Mouse (Mus musculus) forebrain, embryonic 16.5 days (tissue): ENCODE measurements at regions not wholly inside any gene's neighbourhood (a gene's known extent, or its start where the extent isn't known, plus 50 kb on each side); places are given as distances from the start of the nearest gene placed in this dataset.
A peak's percentile ranks its signal among the peaks of the same experiment; 100 is the strongest.

Experiments used
- ATAC-seq: fragments of 200-750 bp; cut with Nextera tagmentation; 2 replicates; pipeline ENCODE4 v1.8.0; 2017; ENCODE audit warnings: mild to moderate bottlenecking, moderate library complexity
- H3K27ac ChIP-seq: fragments of 300-500 bp; sonication (generic); 2 replicates; pipeline ENCODE4 v1.5.1; 2014; ENCODE audit warnings: low read length, control low read depth
- H3K27me3 ChIP-seq: fragments of 300-500 bp; sonication (generic); replicated peaks from 2 replicates; pipeline ENCODE4 v1.6.1; 2014; ENCODE audit warnings: low read length; ENCODE audit not compliant: control insufficient read depth, insufficient read depth
- H3K36me3 ChIP-seq: fragments of 300-500 bp; sonication (generic); 2 replicates; pipeline ENCODE4 v1.6.1; 2014; ENCODE audit not compliant: control insufficient read depth, insufficient read depth
- H3K4me1 ChIP-seq: fragments of 300-500 bp; sonication (generic); replicated peaks from 2 replicates; pipeline ENCODE4 v1.6.1; 2014; ENCODE audit warnings: low read length; ENCODE audit not compliant: control insufficient read depth, insufficient read depth
- H3K4me2 ChIP-seq: fragments of 300-500 bp; sonication (generic); 2 replicates; pipeline ENCODE4 v1.6.1; 2014; ENCODE audit warnings: mild to moderate bottlenecking, low read length, control low read depth
- H3K4me3 ChIP-seq: fragments of 300-500 bp; sonication (generic); replicated peaks from 2 replicates; pipeline ENCODE4 v1.5.1; 2014; ENCODE audit warnings: mild to moderate bottlenecking, low read length, control low read depth
- H3K9ac ChIP-seq: fragments of 300-500 bp; sonication (generic); replicated peaks from 2 replicates; pipeline ENCODE4 v1.6.1; 2014; ENCODE audit warnings: low read depth, low read length, control low read depth
- H3K9me3 ChIP-seq: fragments of 300-500 bp; sonication (generic); 2 replicates; pipeline ENCODE4 v1.6.1; 2016; ENCODE audit warnings: low read length; ENCODE audit not compliant: control insufficient read depth
- WGBS: fragments of 180-500 bp; shearing (Covaris S2); extraction: QIAGEN DNeasy Blood & Tissue Kit; methylation state at CpG from one replicate; pipeline ENCODE4 v1.1.7; 2014; 5-methylcytosine and 5-hydroxymethylcytosine counted together

- H3K9ac ChIP-seq, result no peak overlapping the region
- no peak overlapping the region for H3K27ac ChIP-seq
- no peaks in the 10 kb centered on the region for H3K27me3 ChIP-seq
- ATAC-seq, result no peak
- no peaks in the 10 kb centered on the region for H3K36me3 ChIP-seq
- no peaks in the 10 kb centered on the region for H3K4me1 ChIP-seq
- no peaks in the 10 kb centered on the region for H3K9me3 ChIP-seq
- 94% methylated on average over 7 of the region's 7 CpGs for WGBS
- H3K4me2 ChIP-seq, result no peak overlapping the region
- H3K4me3 ChIP-seq, result no peak overlapping the region
Measured at GRCm38 (mm10) chr6:31292081-31292480, 106.5 kb upstream of the Mkln1 start.

- no peak for ATAC-seq
- 54% methylated on average over 7 of the region's 7 CpGs for WGBS
Measured at GRCm38 (mm10) chr6:31293008-31293407, 105.5 kb upstream of the Mkln1 start.

DNA sequence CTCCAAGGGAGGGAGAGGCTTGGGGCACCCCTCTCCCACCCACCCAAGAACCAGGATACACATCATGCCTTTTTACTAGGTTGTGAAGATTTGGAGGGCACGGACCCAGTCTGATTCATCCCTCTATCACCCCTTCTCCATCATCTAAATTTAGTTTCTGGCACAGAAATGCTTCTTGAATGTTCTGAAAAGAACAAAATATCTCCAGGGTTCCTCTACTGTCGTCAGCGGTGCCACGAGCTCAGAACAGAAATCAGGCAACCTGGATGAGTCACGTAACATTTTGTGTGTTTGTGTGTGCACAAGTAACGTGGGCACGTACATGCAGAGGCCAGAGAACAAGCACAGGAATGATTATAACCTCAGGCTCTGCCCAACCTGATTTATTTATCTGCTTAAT, 99.1 kb upstream of the Mkln1 start:
- Histone ChIP-seq H3K27ac (no peak overlapping the region), H3K36me3 (no peaks in the 10 kb centered on the region), H3K4me3 (no peak overlapping the region), H3K9ac (no peak overlapping the region), H3K4me1 (no peaks in the 10 kb centered on the region), H3K27me3 (no peaks in the 10 kb centered on the region), H3K4me2 (no peak overlapping the region), H3K9me3 (no peaks in the 10 kb centered on the region)
- no peak for ATAC-seq
- 88% methylated on average over 7 of the region's 7 CpGs for WGBS

More at GRCm38 (mm10) chr6:31293008-31293407, 105.5 kb upstream of the Mkln1 start:
- H3K9ac ChIP-seq, result no peak overlapping the region
- no peaks in the 10 kb centered on the region for H3K36me3 ChIP-seq
- H3K4me1 ChIP-seq, result no peaks in the 10 kb centered on the region
- H3K4me2 ChIP-seq, result no peak overlapping the region
- H3K27ac ChIP-seq, result no peak overlapping the region
- no peak overlapping the region for H3K4me3 ChIP-seq
- no peaks in the 10 kb centered on the region for H3K27me3 ChIP-seq
- no peaks in the 10 kb centered on the region for H3K9me3 ChIP-seq

GRCm38 (mm10) chr6:31305736-31306135, 92.8 kb upstream of the Mkln1 start:
- Histone ChIP-seq H3K4me3 (no peak overlapping the region), H3K9me3 (no peaks in the 10 kb centered on the region), H3K27me3 (no peaks in the 10 kb centered on the region), H3K27ac (no peak overlapping the region), H3K9ac (no peak overlapping the region), H3K36me3 (no peaks in the 10 kb centered on the region), H3K4me2 (no peak overlapping the region), H3K4me1 (no peaks in the 10 kb centered on the region)
- ATAC-seq, result no peak
- 63% methylated on average over 5 of the region's 5 CpGs for WGBS

GRCm38 (mm10) chr6:31307047-31307633, 91.4 kb upstream of the Mkln1 start:
- Histone ChIP-seq H3K9ac (no peak overlapping the region), H3K36me3 (no peaks in the 10 kb centered on the region), H3K27ac (no peak overlapping the region), H3K4me3 (no peak overlapping the region), H3K9me3 (no peaks in the 10 kb centered on the region), H3K4me2 (no peak overlapping the region), H3K27me3 (no peaks in the 10 kb centered on the region), H3K4me1 (no peaks in the 10 kb centered on the region)
- WGBS, result 70% methylated on average over 5 of the region's 5 CpGs
- no peak for ATAC-seq

- Histone ChIP-seq H3K36me3 (no peaks in the 10 kb centered on the region), H3K9me3 (no peaks in the 10 kb centered on the region), H3K27me3 (no peaks in the 10 kb centered on the region), H3K9ac (no peak overlapping the region), H3K27ac (no peak overlapping the region), H3K4me1 (no peaks in the 10 kb centered on the region), H3K4me3 (no peak overlapping the region), H3K4me2 (no peak overlapping the region)
- 22% methylated on average over 4 of the region's 4 CpGs for WGBS
- no peak for ATAC-seq
Measured at GRCm38 (mm10) chr6:31307899-31308298, 90.6 kb upstream of the Mkln1 start.

GRCm38 (mm10) chr6:31310660-31311059, 87.9 kb upstream of the Mkln1 start:
- H3K4me1 ChIP-seq, result no peaks in the 10 kb centered on the region
- no peak overlapping the region for H3K4me3 ChIP-seq
- H3K4me2 ChIP-seq, result no peak overlapping the region
- no peak for ATAC-seq
- 94% methylated on average over 5 of the region's 5 CpGs for WGBS
- H3K27me3 ChIP-seq, result no peaks in the 10 kb centered on the region
- H3K36me3 ChIP-seq, result no peaks in the 10 kb centered on the region
- H3K9me3 ChIP-seq, result no peaks in the 10 kb centered on the region
- H3K9ac ChIP-seq, result no peak overlapping the region
- H3K27ac ChIP-seq, result no peak overlapping the region

- Histone ChIP-seq H3K4me2 (no peak overlapping the region), H3K4me1 (no peaks in the 10 kb centered on the region), H3K9me3 (no peaks in the 10 kb centered on the region), H3K36me3 (no peaks in the 10 kb centered on the region), H3K27me3 (no peaks in the 10 kb centered on the region), H3K27ac (no peak overlapping the region), H3K4me3 (no peak overlapping the region), H3K9ac (no peak overlapping the region)
- 69% methylated on average over 5 of the region's 5 CpGs for WGBS
- no peak for ATAC-seq
Measured at GRCm38 (mm10) chr6:31313869-31314470, 84.6 kb upstream of the Mkln1 start.

- no peaks in the 10 kb centered on the region for H3K4me1 ChIP-seq
- no peak overlapping the region for H3K9ac ChIP-seq
- no peak for ATAC-seq
- H3K27me3 ChIP-seq, result no peaks in the 10 kb centered on the region
- H3K27ac ChIP-seq, result no peak overlapping the region
- H3K4me2 ChIP-seq, result peak overlapping the region; percentile 21
- no peaks in the 10 kb centered on the region for H3K9me3 ChIP-seq
- no peak overlapping the region for H3K4me3 ChIP-seq
- 10% methylated on average over 12 of the region's 12 CpGs for whole genome bisulfite sequencing
- no peaks in the 10 kb centered on the region for H3K36me3 ChIP-seq
Measured at GRCm38 (mm10) chr6:31317741-31318225, 80.8 kb upstream of the Mkln1 start.
